Mouse (Mus musculus) myocyte (in vitro differentiated cells): ENCODE results near the gene Mid1ip1.
A peak's percentile ranks its signal among the peaks of the same experiment; 100 is the strongest.

ENCODE experiments used
- E2F4 ChIP-seq: IDR thresholded peaks from one replicate; pipeline ENCODE4 v1.6.1; 2011; ENCODE audit warnings: mild to moderate bottlenecking, control low read depth, moderate library complexity; ENCODE audit not compliant: insufficient read depth
- MAX ChIP-seq: IDR thresholded peaks from one replicate; pipeline ENCODE4 v1.6.1; 2011; ENCODE audit warnings: low read depth, mild to moderate bottlenecking, control low read depth
- MYOD1 ChIP-seq, 3 experiments: IDR thresholded peaks; one replicate each; pipeline ENCODE4 v1.6.1; 2011; ENCODE audit warnings: control low read depth in 2 of 3, low read depth in 2 of 3, mild to moderate bottlenecking in 2 of 3, moderate library complexity in 1 of 3; ENCODE audit not compliant: insufficient read length in 2 of 3, control insufficient read depth in 1 of 3
- MYOG ChIP-seq, 3 experiments: IDR thresholded peaks; one replicate each; pipeline ENCODE4 v1.6.1; 2011; ENCODE audit warnings: control low read depth in 2 of 3, low read depth in 2 of 3, mild to moderate bottlenecking in 2 of 3; ENCODE audit not compliant: insufficient read length in 2 of 3, control insufficient read depth in 1 of 3, insufficient read depth in 1 of 3
- POLR2A ChIP-seq: IDR thresholded peaks from one replicate; pipeline ENCODE4 v1.6.1; 2011; ENCODE audit warnings: low read depth, mild to moderate bottlenecking, control low read depth, moderate library complexity; ENCODE audit not compliant: insufficient read length
- POLR2AphosphoS2 ChIP-seq: IDR thresholded peaks from one replicate; pipeline ENCODE4 v1.6.1; 2011; ENCODE audit warnings: low read depth, control low read depth; ENCODE audit not compliant: insufficient read length
- USF1 ChIP-seq: IDR thresholded peaks from one replicate; pipeline ENCODE4 v1.6.1; 2011; ENCODE audit warnings: low read depth, mild to moderate bottlenecking, control low read depth, moderate library complexity

DNA sequence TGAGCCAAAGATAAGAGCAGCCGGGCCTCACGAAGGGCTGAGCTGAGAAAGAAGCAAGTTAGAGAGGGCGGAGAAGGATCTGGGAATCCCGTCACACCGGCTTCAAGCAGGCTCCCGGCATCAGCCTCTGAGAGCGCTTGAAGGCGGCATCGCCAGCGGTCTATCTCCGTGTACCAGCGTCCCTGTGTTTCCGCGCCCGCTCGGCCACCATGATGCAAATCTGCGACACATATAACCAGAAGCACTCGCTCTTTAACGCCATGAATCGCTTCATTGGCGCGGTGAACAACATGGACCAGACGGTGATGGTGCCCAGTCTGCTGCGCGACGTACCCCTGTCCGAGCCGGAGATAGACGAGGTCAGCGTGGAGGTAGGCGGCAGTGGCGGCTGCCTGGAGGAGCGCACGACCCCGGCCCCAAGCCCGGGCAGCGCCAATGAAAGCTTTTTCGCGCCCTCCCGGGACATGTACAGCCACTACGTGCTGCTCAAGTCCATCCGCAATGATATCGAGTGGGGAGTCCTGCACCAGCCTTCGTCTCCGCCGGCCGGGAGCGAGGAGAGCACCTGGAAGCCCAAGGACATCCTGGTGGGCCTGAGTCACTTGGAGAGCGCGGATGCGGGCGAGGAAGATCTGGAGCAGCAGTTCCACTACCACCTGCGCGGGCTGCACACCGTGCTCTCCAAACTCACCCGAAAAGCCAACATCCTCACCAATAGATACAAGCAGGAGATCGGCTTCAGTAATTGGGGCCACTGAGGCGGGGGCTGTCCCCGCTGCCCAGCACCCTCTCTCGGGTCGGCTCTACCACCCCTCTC lies 3.4 kb downstream of the Mid1ip1 start:
- peak; percentile 4 for TF ChIP-seq POLR2A
- TF ChIP-seq MAX = no peak
- peak; percentile 47 for TF ChIP-seq POLR2AphosphoS2
- no peak for TF ChIP-seq E2F4
- no peak for TF ChIP-seq MYOD1 (IDR thresholded peaks at IDR 0.05; ENCODE audit: control insufficient read depth in 1 of 3, insufficient read length in 2 of 3, low read depth in 2 of 3)
- no peak for TF ChIP-seq USF1
- TF ChIP-seq MYOG (IDR thresholded peaks at IDR 0.05; ENCODE audit: control insufficient read depth in 1 of 3, insufficient read depth in 1 of 3, insufficient read length in 2 of 3, low read depth in 2 of 3) = peak in 1 of 3 experiments; percentile 12
